Mouse (Mus musculus): ENCODE data around the gene Tmtc2. TPM values are rescaled to one million over a fixed set of nuclear protein-coding genes. Genes with fewer than 3 reads are reported as not detected.

Gene Tmtc2
- polyA plus RNA-seq, 1 experiment from 2014 or later: 7.2 TPM

GRCm38 (mm10) chr10:105399316-105399715 lies 174.9 kb downstream of the Tmtc2 start:
- peak; percentile 19 for DNase-seq (ENCODE audit: low spot score)

DNA sequence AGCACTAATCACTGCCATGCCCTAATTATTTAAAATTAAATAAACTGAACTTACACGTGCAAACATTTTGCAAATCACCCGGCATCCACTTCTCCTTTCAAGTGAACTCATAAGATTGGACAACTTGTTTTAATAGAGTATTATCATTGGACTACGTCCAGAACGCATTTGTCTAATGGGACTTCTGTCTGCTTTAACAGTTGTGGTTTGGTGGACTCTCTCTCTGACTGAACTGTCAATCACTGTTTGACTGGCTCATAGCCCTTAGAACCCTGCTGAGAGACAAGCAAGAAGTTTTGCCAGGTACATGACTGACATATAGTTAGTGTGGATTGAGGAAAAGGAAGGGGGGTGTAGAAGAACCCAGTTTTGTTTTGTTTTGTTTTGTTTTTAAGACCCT lies 190.2 kb downstream of the Tmtc2 start:
- 53% methylated on average over 4 of the region's 4 CpGs for WGBS
- TF ChIP-seq CTCF (IDR thresholded peaks at IDR 0.05) (no peak), EP300 (IDR thresholded peaks at IDR 0.05) (no peak)
- no peak overlapping the region for H3K27ac ChIP-seq (ENCODE audit: low read length)
- no peaks in the 10 kb centered on the region for H3K36me3 ChIP-seq (ENCODE audit: insufficient read depth, low read length)
- no peaks in the 10 kb centered on the region for H3K27me3 ChIP-seq (replicated peaks; ENCODE audit: insufficient read depth, low read length)
- DNase-seq (ENCODE audit: low spot score) (no peak), ATAC-seq (no peak)
- no peak overlapping the region for H3K4me2 ChIP-seq (replicated peaks; ENCODE audit: low read depth, low read length)
- no peaks in the 10 kb centered on the region for H3K4me1 ChIP-seq (ENCODE audit: insufficient read depth, low read depth, low read length)
- no peak overlapping the region for H3K9ac ChIP-seq (replicated peaks; ENCODE audit: low read depth)
- no peaks in the 10 kb centered on the region for H3K9me3 ChIP-seq (ENCODE audit: low read length)
- no peak overlapping the region for H3K4me3 ChIP-seq (ENCODE audit: low read depth, low read length)

More at GRCm38 (mm10) chr10:105399316-105399715, 174.9 kb downstream of the Tmtc2 start:
- TF ChIP-seq CTCF (IDR thresholded peaks at IDR 0.05) (peak; percentile 31; the same call in 1 of the 2 replicates), EP300 (IDR thresholded peaks at IDR 0.05) (no peak)
- no peak overlapping the region for H3K27ac ChIP-seq (ENCODE audit: low read length)
- H3K4me3 ChIP-seq (ENCODE audit: low read depth, low read length): no peak overlapping the region
- ATAC-seq: no peak
- H3K27me3 ChIP-seq (replicated peaks; ENCODE audit: insufficient read depth, low read length): no peaks in the 10 kb centered on the region
- H3K4me2 ChIP-seq (replicated peaks; ENCODE audit: low read depth, low read length): no peak overlapping the region
- no peaks in the 10 kb centered on the region for H3K9me3 ChIP-seq (ENCODE audit: low read length)
- WGBS: 40% methylated on average over 5 of the region's 5 CpGs
- no peaks in the 10 kb centered on the region for H3K36me3 ChIP-seq (ENCODE audit: insufficient read depth, low read length)
- H3K9ac ChIP-seq (replicated peaks; ENCODE audit: low read depth): no peak overlapping the region
- no peaks in the 10 kb centered on the region for H3K4me1 ChIP-seq (ENCODE audit: insufficient read depth, low read depth, low read length)

DNA sequence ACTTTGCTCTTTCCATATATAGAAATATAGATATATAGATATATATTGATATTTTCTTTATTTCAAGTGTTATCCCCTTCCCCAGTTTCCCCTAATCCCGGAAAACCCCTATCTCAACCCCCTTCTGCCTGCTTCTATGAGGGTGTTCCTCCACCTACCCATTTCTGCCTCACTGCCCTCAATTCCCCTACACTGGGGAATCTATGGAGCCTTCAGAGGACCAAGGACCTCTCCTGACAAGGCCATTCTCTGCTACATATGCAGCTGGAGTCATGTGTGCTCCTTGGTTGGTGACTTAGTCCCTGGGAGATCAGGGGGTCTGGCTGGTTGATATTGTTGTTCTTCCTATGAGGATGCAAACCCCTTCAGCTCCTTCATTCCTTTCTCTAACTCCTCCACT lies 192.5 kb downstream of the Tmtc2 start:
- no peak for DNase-seq (ENCODE audit: low spot score)
- Histone ChIP-seq H3K36me3 (ENCODE audit: insufficient read depth, low read length) (no peaks in the 10 kb centered on the region), H3K4me2 (replicated peaks; ENCODE audit: low read depth, low read length) (no peak overlapping the region), H3K27ac (ENCODE audit: low read length) (no peak overlapping the region), H3K9me3 (ENCODE audit: low read length) (no peaks in the 10 kb centered on the region), H3K9ac (replicated peaks; ENCODE audit: low read depth) (no peak overlapping the region), H3K27me3 (replicated peaks; ENCODE audit: insufficient read depth, low read length) (no peaks in the 10 kb centered on the region), H3K4me3 (ENCODE audit: low read depth, low read length) (no peak overlapping the region), H3K4me1 (ENCODE audit: insufficient read depth, low read depth, low read length) (no peaks in the 10 kb centered on the region)
- TF ChIP-seq CTCF (IDR thresholded peaks at IDR 0.05) (no peak), EP300 (IDR thresholded peaks at IDR 0.05) (no peak)
- ATAC-seq: no peak
- WGBS: 86% methylated on average over 1 of the region's 1 CpGs

- no peaks in the 10 kb centered on the region for H3K27me3 ChIP-seq (replicated peaks; ENCODE audit: insufficient read depth, low read length)
- no peaks in the 10 kb centered on the region for H3K4me1 ChIP-seq (ENCODE audit: insufficient read depth, low read depth, low read length)
- H3K36me3 ChIP-seq (ENCODE audit: insufficient read depth, low read length): no peaks in the 10 kb centered on the region
- DNase-seq (ENCODE audit: low spot score) (no peak), ATAC-seq (no peak)
- H3K9ac ChIP-seq (replicated peaks; ENCODE audit: low read depth): no peak overlapping the region
- WGBS: 86% methylated on average over 5 of the region's 5 CpGs
- no peaks in the 10 kb centered on the region for H3K9me3 ChIP-seq (ENCODE audit: low read length)
- H3K4me3 ChIP-seq (ENCODE audit: low read depth, low read length): no peak overlapping the region
- TF ChIP-seq EP300 (IDR thresholded peaks at IDR 0.05) (no peak), CTCF (IDR thresholded peaks at IDR 0.05) (no peak)
- no peak overlapping the region for H3K4me2 ChIP-seq (replicated peaks; ENCODE audit: low read depth, low read length)
- H3K27ac ChIP-seq (ENCODE audit: low read length): no peak overlapping the region
These were observed 193.0 kb downstream of the Tmtc2 start for GRCm38 (mm10) chr10:105381202-105381601.

GRCm38 (mm10) chr10:105380584-105380983 lies 193.7 kb downstream of the Tmtc2 start:
- H3K27ac ChIP-seq (ENCODE audit: low read length): no peak overlapping the region
- DNase-seq (ENCODE audit: low spot score): no peak
- ATAC-seq: no peak
- WGBS: 74% methylated on average over 7 of the region's 7 CpGs
- TF ChIP-seq EP300 (IDR thresholded peaks at IDR 0.05): no peak
- no peak for TF ChIP-seq CTCF (IDR thresholded peaks at IDR 0.05)
- H3K27me3 ChIP-seq (replicated peaks; ENCODE audit: insufficient read depth, low read length): no peaks in the 10 kb centered on the region
- H3K36me3 ChIP-seq (ENCODE audit: insufficient read depth, low read length): no peaks in the 10 kb centered on the region
- no peak overlapping the region for H3K4me2 ChIP-seq (replicated peaks; ENCODE audit: low read depth, low read length)
- no peaks in the 10 kb centered on the region for H3K9me3 ChIP-seq (ENCODE audit: low read length)
- H3K9ac ChIP-seq (replicated peaks; ENCODE audit: low read depth): no peak overlapping the region
- H3K4me3 ChIP-seq (ENCODE audit: low read depth, low read length): no peak overlapping the region
- no peaks in the 10 kb centered on the region for H3K4me1 ChIP-seq (ENCODE audit: insufficient read depth, low read depth, low read length)

- no peaks in the 10 kb centered on the region for H3K4me1 ChIP-seq (ENCODE audit: insufficient read depth, low read depth, low read length)
- TF ChIP-seq CTCF (IDR thresholded peaks at IDR 0.05): no peak
- TF ChIP-seq EP300 (IDR thresholded peaks at IDR 0.05): no peak
- WGBS: 97% methylated on average over 2 of the region's 2 CpGs
- H3K27ac ChIP-seq (ENCODE audit: low read length): no peak overlapping the region
- H3K4me3 ChIP-seq (ENCODE audit: low read depth, low read length): no peak overlapping the region
- H3K4me2 ChIP-seq (replicated peaks; ENCODE audit: low read depth, low read length): no peak overlapping the region
- H3K36me3 ChIP-seq (ENCODE audit: insufficient read depth, low read length): no peaks in the 10 kb centered on the region
- ATAC-seq: no peak
- no peak overlapping the region for H3K9ac ChIP-seq (replicated peaks; ENCODE audit: low read depth)
- no peaks in the 10 kb centered on the region for H3K27me3 ChIP-seq (replicated peaks; ENCODE audit: insufficient read depth, low read length)
- no peak for DNase-seq (ENCODE audit: low spot score)
- no peaks in the 10 kb centered on the region for H3K9me3 ChIP-seq (ENCODE audit: low read length)
These were observed 196.5 kb downstream of the Tmtc2 start for GRCm38 (mm10) chr10:105377711-105378110.

GRCm38 (mm10) chr10:105373265-105373664 lies 201.0 kb downstream of the Tmtc2 start:
- WGBS: 94% methylated on average over 8 of the region's 8 CpGs
- Histone ChIP-seq H3K9me3 (ENCODE audit: low read length) (no peaks in the 10 kb centered on the region), H3K27me3 (replicated peaks; ENCODE audit: insufficient read depth, low read length) (no peaks in the 10 kb centered on the region), H3K9ac (replicated peaks; ENCODE audit: low read depth) (no peak overlapping the region), H3K4me3 (ENCODE audit: low read depth, low read length) (no peak overlapping the region), H3K36me3 (ENCODE audit: insufficient read depth, low read length) (no peaks in the 10 kb centered on the region), H3K4me1 (ENCODE audit: insufficient read depth, low read depth, low read length) (no peaks in the 10 kb centered on the region), H3K27ac (ENCODE audit: low read length) (no peak overlapping the region), H3K4me2 (replicated peaks; ENCODE audit: low read depth, low read length) (no peak overlapping the region)
- ATAC-seq (no peak), DNase-seq (ENCODE audit: low spot score) (no peak)
- no peak for TF ChIP-seq EP300 (IDR thresholded peaks at IDR 0.05)
- peak; percentile 43 for TF ChIP-seq CTCF (IDR thresholded peaks at IDR 0.05)

Measured in lung, postnatal 0 days (tissue).